Mouse (Mus musculus): Measurements from ENCODE around the gene Acy3.

Acy3 gene

DNA sequence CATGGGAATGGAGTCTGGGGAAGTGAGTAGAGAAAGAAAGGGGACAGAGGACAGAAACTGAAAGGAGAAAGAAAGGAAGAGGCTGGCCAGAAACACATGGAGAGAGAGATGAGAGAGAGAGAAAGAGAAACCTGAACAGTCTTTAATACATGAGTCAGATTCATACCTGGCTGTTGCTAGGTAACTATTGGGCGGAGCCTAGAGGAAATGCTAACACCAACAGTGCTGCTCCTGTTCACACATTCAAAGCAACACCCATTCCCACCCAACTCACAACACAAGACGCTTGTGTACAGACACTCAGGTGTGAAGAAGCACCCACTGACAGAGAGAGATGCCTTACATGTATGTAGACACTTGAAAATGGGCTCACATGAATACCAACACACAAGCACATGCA is 10.5 kb upstream of the Acy3 start:
- peak in 1 of 2 experiments; percentile 46 for DNase-seq

DNA sequence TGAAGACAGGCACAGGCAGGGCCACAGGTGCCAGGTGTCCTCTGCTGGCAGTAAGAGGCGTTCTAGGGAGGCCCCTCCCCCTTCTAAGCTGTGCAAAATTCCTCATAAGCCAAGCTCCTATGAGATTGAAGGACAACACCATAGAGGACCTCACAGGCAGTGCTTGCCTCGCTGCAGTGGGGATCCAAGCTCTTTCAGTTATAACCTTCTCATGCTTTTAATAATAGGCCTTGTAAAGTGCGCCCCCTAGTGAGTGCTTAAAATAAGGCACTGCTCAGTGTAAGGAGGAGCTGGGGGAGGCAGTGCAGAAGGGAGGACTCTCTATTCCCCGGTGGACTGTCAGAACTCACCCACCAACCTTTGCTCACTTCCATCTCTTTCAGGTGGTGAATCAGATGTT is 6.1 kb upstream of the Acy3 start:
- DNase-seq = peak; percentile 67 to 83

DNA sequence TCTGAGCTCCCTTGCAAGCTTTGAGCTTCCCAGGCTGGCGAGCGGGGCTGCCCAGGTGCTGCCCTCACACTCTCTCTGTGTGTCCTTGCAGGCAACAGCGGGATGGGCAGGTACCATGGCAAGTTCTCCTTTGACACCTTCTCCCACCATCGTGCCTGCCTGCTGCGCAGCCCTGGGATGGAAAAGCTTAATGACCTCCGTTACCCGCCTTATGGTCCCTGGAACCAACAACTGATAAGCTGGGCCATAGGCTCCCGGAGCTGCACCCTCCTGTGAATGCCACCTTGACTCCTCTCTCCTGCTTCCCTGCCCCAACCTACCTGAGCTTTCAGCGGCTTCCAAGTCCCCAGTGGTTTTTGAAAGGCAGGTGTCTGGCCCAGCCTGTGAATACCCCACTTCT is 5.5 kb upstream of the Acy3 start:
- DNase-seq = no peak

- no peak for DNase-seq
Measured at GRCm38 (mm10) chr19:3983527-3984200, 2.7 kb upstream of the Acy3 start.

- DNase-seq = peak in 1 of 2 experiments; percentile 59
Measured at GRCm38 (mm10) chr19:3985261-3985681, 1.1 kb upstream of the Acy3 start.

GRCm38 (mm10) chr19:3988066-3988465 is 1.7 kb downstream of the Acy3 start:
- no peak for DNase-seq

GRCm38 (mm10) chr19:3988750-3989149 is 2.4 kb downstream of the Acy3 start:
- DNase-seq = no peak

DNA sequence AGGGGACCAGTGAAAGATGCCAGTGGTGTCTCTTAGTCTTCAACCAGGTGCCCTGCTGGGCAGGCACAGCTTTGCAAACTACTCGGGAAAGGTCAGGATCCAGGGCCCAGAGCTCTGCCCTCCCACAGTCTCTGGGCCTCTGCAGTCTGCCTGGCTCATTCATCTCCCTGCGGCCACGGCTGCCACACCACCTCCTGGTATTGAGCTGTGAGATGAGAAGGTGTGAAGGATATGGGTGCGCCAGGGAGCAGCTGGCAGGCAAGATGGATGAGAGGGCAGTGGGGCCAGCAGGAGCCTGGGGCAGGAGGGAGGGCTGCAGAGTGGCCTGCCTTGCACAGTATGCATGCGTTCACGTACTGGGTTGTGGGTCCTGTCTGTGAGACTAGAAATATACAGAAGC is 4.4 kb downstream of the Acy3 start:
- DNase-seq = no peak

DNA sequence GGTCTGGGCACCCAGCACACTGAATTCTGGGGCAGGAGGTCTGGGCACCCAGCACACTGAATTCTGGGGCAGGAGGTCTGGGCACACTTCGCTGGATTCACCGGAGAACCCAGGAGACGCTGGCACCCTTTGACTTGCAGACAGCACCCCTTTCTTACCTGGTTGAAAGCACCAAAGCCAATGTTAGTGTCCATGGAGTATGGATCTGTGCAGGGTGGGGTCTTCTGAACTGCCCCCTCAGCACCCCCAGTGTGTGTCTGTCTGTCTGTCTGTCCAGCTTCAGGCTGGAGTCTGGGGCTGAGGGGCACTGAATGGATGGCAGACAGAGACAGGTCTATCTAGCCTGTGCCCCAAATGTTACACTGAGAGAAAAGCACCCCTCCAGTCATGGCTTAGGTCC is 5.2 kb downstream of the Acy3 start:
- DNase-seq = no peak

DNA sequence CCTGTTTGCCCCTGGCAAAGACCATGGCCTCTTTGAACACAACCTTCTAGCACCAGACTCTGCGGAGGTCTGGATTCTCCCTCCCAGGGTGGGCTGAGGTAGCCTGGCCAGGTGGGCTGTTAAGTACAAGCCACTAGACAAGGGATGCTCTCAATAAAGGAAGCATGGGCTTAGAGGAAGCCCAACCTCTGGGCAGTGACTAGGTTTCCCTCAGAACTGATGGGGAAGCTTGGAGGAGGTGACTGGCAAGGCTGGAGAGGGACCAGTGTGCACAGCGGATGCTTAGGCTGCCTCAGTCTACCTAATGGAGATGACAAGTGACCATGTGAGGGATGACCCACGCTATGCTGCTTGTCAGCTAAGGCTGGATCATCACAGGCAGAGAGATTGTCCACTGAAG is 5.6 kb downstream of the Acy3 start:
- DNase-seq = no peak

DNA sequence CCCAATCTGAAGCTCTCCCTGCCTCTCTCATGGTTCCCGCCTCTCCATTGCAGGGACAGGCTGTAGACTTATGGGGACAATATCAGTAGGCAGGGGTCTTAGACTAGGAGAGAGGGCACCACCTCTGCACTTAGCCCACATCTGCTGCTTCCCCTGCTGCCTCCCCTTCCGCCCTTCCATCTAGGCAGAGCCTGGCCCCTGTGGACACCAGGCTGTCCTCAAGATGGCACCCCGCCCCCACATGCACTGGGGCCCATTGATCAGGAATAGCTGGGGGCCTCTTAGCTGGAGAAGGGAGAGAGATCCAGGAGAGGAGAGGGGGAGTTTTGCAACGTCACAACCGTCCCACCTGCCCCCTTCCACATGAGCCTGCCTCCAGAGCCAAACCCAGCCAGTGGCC is 6.0 kb downstream of the Acy3 start, which contains the start of gene Tbx10:
Gene Tbx10 (plus strand): TSS at position 337 of the 400 bp plus-strand sequence.
- DNase-seq = no peak

GRCm38 (mm10) chr19:3994932-3995331 is 8.6 kb downstream of the Acy3 start:
- no peak for DNase-seq

- peak; percentile 30 to 36 for DNase-seq
Measured at GRCm38 (mm10) chr19:3995505-3995904, 9.1 kb downstream of the Acy3 start.

DNA sequence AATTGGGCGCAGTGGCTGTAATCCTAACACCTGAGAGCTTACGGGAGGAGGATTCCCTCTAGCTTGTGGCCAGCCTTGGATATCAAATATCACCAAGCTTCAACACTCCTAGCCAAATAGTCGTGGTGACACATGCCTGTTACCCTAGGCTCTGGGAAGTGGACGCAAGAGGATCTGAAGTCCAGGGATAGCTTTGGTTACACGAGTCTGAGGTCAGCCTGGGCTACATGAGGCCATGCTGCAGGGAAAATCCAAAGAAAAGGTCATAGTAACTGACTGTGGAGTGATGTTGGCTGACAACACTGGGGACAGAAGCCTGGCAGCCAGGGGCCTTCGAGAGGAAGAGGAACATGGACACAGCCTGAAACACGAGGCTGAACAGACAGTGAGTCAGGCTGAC is 9.7 kb downstream of the Acy3 start:
- DNase-seq = no peak

GRCm38 (mm10) chr19:3996747-3997146 is 10.4 kb downstream of the Acy3 start:
- no peak for DNase-seq

GRCm38 (mm10) chr19:3997231-3997630 is 10.9 kb downstream of the Acy3 start:
- no peak for DNase-seq

- no peak for DNase-seq
Measured at GRCm38 (mm10) chr19:3998335-3998734, 12.0 kb downstream of the Acy3 start.

GRCm38 (mm10) chr19:3999121-3999730 is 12.9 kb downstream of the Acy3 start:
- DNase-seq = no peak

DNA sequence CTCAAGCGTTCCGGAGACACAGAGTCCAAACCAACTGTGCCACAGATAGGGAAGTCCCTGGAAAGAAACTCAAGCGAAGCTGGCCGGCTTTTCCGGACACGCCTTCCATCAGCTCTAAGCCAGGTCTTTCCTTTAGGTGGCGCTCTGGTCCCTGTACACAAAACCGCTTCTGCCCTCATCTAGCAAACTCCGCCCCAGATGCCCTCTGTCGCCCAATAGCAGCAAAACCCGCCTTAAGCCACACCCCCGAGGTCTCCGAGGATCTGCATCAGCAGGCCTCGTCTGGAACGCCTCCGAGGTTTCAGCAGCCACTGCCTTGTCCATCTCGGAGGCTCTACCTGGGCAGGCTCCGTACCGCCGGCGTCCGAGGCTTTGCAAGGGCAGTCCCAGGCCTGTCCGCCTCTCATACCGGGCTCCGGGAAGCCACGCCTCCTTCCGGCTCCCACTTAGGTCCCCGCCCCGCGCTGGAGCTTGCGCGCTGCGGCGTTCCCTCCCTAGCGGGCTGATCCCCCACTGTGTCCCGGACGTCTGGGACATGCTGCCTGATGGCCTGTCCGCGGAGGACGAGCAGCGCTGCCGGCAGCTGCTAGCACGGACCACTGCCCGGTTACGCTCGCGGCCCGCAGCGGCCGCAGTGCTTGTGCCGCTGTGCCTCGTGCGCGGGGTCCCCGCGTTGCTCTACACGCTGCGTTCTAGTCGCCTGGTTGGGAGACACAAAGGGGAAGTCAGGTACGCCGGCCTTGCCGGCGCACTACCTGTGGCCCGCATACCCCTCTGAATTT is 13.9 kb downstream of the Acy3 start, which contains the start of the genes Nudt8 and Gm49405:
Gene Nudt8 (plus strand): TSS at position 462 of the 782 bp plus-strand sequence.
Gene Gm49405 (plus strand): TSS at position 508 of the 782 bp plus-strand sequence.
- DNase-seq = peak; percentile 97 to 98

GRCm38 (mm10) chr19:4000949-4001525 is 14.7 kb downstream of the Acy3 start:
- DNase-seq = no peak

GRCm38 (mm10) chr19:4001752-4002151 is 15.4 kb downstream of the Acy3 start:
- no peak for DNase-seq

- DNase-seq = no peak
Measured at GRCm38 (mm10) chr19:4003112-4003511, 16.7 kb downstream of the Acy3 start, which contains the start of gene Doc2g. Gene Doc2g, plus strand, starts transcription at chr19:4003313.

DNA sequence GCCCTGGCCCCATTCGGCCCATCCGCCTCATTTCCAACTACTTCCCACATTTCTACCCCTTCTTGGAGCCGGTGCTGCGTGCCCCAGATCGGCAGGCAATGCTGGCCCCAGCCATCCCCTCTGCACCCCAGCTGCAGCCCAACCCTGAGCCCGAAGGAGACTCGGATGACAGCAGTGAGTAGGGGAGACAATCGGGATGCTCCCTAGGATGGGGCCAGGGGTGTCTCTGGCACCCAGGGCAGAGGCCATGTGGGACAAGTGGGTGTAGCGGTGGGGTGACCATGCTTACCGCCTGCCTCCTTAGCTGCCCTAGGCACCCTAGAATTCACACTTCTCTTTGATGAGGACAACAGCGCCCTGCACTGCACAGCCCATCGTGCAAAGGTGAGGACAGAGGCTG is 17.3 kb downstream of the Acy3 start:
- DNase-seq = no peak
